Comparison of ENCODE assay signal across 15 mouse cellular contexts in the genomic region with DNA sequence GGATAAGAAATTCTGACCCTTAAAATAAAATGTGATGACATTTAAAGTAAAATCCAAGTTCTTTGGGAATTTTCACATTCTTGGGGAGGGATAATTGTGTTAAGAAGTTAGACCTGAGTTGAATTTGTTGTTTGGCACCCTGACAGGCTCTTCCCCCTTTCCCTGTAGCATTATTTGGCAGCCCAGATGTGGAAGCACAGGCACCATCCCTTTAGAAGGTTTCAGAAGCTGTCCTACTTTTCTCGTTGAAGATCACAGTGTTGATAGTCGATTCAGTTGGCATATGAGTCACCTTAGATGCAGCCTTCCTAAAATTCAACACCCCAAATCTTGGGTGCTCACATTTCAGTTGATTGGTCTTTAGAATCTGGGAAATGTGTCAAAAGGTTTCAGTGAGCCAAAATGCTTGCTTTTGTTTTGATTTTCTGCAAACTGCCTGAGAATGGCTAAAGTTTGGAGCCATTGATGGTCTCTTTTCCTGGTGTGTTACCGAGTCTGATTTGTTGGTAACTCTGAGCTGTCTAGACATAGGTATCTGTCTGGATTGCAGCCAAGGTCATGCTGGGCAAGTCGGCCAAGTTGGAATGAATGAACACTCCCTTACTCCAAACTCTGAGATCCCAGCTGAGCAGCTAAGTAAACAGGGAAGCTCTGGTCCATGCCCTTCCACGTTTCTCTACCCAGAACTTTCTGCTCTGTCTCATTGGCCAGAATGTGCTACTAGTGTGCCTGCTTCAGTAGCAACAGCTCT.
DNase-seq lines count a peak whose midpoint lies in the region.
"Had no signal": no experiment of that assay in that cellular context is flagged by ENCODE, and none has a peak within 500 bp of the region (broad histone marks: within the 10 kb centered on the region; RNA-seq: fewer than 3 reads in every experiment).

No protein-coding gene starts in this region.

- intact Hi-C loops in heart, postnatal 36 days (cut with DNase I) = no loop called here
- intact Hi-C loops in heart, postnatal 10 days (cut with DNase I) = no loop called here

- no peak overlapping the region for H3K27ac ChIP-seq in hindbrain, embryonic 10.5 days
- H3K27ac ChIP-seq: forebrain, embryonic 10.5 days; hindbrain, embryonic 13.5 days; macrophage had no signal

- H3K4me1 ChIP-seq in hindbrain, embryonic 10.5 days (replicated peaks) = no peaks in the 10 kb centered on the region
- H3K4me1 ChIP-seq: forebrain, embryonic 10.5 days; hindbrain, embryonic 13.5 days had no signal

- 74% methylated on average over 5 of the region's 5 CpGs for WGBS in hindbrain, embryonic 10.5 days

- DNase-seq in heart, adult 18-20 months = peak; percentile 25 to 40
- DNase-seq in heart, postnatal 36 days = no peak
- peak; percentile 48 for DNase-seq in Muller cell, postnatal 12 days (ENCODE audit: inconsistent ontology term)
- peak; percentile 59 for DNase-seq in adrenal gland, postnatal 10 days
- DNase-seq in heart, postnatal 10 days = peak; percentile 54 to 60
- no peak for DNase-seq in left cerebral cortex, adult 18-20 months (ENCODE audit: low spot score in 2 of 2)
- DNase-seq in hindbrain, embryonic 10.5 days (ENCODE audit: low spot score) = no peak
- DNase-seq: cerebellum, adult 18-20 months; embryo, embryonic 11 days; kidney, adult 2 months; right cerebral cortex, postnatal 25 days; thymus, postnatal 36 days had no signal

- no peaks in the 10 kb centered on the region for H3K27me3 ChIP-seq in hindbrain, embryonic 10.5 days (ENCODE audit: insufficient read depth, poor library complexity, severe bottlenecking)
- H3K27me3 ChIP-seq: hindbrain, embryonic 13.5 days had no signal

- no peaks in the 10 kb centered on the region for H3K9me3 ChIP-seq in hindbrain, embryonic 10.5 days
- H3K9me3 ChIP-seq: forebrain, embryonic 10.5 days; hindbrain, embryonic 13.5 days had no signal

- no peaks in the 10 kb centered on the region for H3K36me3 ChIP-seq in hindbrain, embryonic 10.5 days
- H3K36me3 ChIP-seq: forebrain, embryonic 10.5 days; hindbrain, embryonic 13.5 days had no signal

- H3K4me3 ChIP-seq in hindbrain, embryonic 10.5 days = no peak overlapping the region
- H3K4me3 ChIP-seq: forebrain, embryonic 10.5 days; hindbrain, embryonic 13.5 days had no signal

Comparison
In these comparisons a context has a peak if more than half of its experiments do, and no peak if none do; other contexts are left out.
1. DNase-seq: peak in heart, adult 18-20 months (2 of 2), Muller cell, postnatal 12 days (single experiment), adrenal gland, postnatal 10 days (single experiment) and heart, postnatal 10 days (2 of 2); none in heart, postnatal 36 days (0 of 2), left cerebral cortex, adult 18-20 months (0 of 2) and hindbrain, embryonic 10.5 days (single experiment).